Mouse (Mus musculus): ENCODE data around the gene B4galt7.
"Not testable (repeated sequence)": the region's sequence is repeated elsewhere in the genome, so short reads cannot be mapped to it uniquely, and the experiment has no call there.

The B4galt7 gene

DNA sequence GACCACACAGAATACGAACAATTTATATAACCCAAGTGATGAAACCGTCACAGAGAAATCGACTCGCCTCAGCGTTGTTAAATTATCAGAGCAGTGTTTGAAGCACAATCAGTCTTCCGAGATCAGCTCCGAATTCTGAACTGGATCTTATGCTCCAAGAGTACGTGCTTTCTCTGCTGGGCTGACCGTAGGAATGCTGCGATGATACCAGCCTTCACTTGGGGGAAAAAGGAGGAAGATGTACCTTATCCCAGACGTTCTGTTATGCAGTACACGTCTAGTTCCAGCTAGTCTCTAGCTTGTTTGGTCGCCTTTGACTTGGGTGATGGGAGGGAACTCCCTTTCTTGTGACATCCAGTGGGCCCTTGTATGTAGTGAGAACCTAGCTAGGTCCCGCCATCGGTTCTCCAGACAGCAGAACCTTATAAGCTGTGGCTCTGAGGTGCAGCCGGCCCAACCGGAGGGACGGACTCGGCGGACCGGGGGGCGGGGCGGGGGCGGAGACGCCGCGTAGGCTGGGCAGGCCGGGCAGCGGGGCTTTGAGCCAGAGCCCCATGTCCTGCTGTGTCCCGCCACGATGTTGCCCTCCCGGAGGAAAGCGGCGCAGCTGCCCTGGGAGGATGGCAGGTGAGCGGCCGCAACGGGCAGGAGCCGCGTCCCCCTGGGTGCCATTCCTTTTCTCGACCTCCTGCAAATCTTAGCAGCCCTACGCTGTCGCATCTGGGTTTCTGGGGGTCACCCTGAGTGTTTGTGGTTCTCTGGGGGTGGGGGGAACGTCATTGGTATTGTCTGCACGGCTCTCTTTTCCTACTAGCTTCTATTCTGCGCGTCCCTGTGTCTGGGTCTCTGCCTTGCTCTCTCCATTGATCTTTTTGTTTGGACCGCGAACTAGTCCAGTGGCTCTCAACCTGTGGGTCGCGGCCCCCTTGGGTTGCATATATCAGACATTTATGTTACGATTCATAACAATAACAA lies at the start of gene B4galt7:
Gene B4galt7, plus strand, starts transcription at position 331 of the 975 bp plus-strand sequence.
- DNase-seq (ENCODE audit: low read depth): peak; percentile 65

DNA sequence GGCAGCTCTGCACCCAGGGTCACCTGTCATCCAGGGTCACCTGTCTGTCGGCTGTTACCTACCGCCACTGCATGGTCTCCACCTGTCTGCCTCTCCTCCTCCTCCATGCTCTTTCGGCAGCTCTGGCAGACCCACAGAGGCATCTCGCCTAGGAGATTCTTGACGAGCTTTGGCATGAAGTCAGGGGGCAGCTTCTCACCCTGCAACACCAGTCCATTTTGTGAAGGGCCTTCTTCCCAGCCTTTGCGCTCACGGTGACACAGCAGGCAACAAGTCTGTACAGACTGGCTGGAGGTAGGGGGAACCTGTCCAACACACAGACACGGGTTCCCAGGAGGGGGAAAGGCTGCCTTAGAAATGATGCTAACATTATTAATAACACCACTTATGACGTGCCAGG lies 43.8 kb upstream of the B4galt7 start:
- DNase-seq (ENCODE audit: low read depth): no peak

DNA sequence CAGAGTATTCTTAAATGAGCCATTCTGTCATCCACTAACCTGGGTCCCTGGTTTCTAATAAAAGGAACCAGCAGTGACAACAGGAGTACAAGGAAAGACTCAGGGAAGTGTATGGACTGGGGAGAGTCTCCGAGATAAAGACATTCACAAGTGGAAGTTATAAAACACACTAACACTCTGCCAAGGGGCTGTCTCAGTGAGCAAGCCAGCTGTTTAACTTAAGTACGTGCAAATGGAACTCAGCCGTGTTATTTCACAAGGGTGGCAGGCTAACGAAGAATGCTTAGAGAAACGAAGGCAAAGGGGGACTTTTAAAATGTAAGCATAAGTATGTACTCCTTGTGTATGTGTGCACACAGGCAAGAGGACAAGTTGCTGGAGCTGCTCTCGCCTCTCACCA lies 42.2 kb upstream of the B4galt7 start:
- no peak for DNase-seq (ENCODE audit: low read depth)

GRCm38 (mm10) chr13:55563266-55563879 lies 36.3 kb upstream of the B4galt7 start:
- DNase-seq (ENCODE audit: low read depth): no peak

DNA sequence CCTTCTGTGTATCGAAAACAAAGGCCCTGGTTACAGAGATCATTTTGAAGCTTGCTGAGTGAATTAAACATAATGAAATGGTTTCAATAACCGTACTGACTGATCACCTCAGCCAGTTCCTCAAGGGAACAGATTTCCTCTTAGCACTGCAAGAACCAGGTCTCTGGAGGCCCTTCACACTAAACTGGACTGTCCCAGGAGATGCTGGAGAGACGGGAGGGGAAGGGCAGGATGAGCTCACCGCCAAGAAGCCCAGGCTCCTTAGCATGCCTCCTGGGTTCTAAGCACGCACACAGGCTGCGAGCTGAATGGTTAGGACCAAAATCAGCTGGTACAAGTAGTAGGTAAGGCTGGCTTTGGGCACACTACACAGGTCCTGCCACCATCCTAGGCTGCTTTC lies 32.7 kb upstream of the B4galt7 start:
- DNase-seq (ENCODE audit: low read depth): no peak

DNA sequence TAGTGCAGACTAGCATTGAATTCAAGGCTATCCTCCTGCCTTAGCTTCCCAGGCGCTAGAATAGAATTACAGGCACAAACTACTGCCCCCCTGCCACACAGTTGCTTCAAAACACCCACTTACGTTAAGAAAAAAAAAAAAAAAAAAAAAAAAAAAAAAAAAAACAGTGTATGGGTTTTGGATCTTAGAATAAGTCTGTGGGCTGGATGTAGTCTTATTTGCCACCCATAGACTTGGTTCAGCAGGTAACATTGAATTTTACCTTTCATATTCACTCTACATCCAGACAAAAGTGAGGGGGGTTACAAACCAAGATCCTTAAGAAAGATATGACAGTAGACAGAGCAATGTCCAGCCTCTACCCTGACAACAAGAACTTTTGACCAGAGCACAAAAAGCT lies 31.7 kb upstream of the B4galt7 start:
- DNase-seq (ENCODE audit: low read depth): no peak

DNA sequence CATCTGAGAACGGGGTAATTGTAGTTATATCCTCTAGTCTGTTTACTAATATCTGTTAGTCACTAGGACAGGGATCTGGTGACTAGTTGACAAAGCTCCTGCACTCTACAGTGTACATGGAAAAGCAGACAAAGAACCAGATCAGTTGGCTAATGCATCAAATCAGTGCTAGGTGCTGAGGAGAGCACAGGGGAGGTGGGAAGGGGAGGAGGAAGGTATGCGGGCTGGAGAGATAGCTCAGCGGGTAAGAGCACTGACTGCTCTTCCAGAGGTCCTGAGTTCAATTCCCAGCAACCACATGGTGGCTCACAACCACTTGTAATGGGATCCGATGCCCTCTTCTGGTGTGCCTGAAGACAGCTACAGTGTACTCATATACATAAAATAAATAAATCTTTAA lies 31.2 kb upstream of the B4galt7 start:
- not testable (repeated sequence) for DNase-seq (ENCODE audit: low read depth)

DNA sequence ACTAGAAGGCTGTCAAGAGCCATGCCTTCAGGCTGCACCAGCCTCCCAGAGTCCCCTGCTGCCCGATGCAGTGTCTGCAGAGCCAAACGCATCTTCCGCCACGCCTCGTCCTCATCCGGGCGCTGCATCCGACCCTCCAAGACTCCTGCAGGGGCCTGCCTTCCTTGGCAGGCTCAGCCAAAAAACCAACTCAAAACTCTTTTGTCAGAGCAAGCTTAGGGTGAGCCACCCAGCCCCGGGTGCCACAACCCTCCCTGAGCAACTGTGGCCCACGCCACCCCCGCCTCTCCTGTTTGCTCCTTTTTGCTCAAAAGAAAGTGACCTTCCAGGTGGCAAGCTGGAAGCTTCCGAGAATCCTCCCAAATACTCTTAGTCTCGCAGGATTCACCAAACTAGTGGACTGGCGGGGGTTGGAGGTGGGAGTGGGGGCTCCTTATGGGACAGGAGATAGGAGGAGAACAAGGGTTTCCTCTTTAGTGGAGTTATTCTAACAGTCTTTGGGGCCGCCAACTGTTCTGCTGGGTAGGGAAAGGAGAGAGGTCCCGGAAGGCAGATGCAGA lies 29.9 kb upstream of the B4galt7 start:
- DNase-seq (ENCODE audit: low read depth): no peak

- no peak for DNase-seq (ENCODE audit: low read depth)
Measured at GRCm38 (mm10) chr13:55570286-55570973, 29.3 kb upstream of the B4galt7 start.

DNA sequence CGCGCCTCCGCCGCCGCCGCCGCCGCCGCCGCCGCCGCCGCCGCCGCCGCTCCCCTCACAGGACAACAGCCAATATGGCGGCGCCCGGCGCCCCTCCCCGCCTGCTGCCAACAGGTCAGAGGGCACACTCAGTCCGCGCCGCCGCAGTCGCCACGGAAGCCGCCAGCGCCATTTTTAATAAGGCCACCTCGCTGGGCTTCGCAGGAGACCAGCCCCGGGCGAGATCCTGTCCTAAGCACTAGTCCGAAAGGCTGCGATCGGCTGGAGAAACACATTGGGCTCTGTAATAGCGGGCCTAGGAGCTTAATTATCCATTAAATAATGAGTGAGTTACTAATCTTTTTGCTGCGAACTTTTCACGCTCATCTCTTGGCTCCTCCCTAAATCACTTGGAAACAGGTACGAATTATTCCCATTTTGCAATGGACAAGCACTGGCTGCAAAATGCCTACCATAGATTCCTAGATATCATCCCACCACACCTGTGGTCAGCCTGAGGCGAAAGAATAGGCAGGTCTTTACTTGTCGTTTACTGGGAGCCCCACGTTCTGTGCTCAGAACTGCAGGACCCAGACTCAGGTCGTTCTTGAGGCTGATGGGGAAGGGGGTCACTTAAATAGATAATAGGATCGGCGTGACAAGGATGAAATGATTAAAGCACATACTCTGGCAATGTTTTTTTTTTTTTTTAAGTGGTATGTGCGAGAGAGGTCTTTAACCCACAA lies 28.5 kb upstream of the B4galt7 start, which contains the start of gene Fam193b:
Gene Fam193b, minus strand, starts transcription at position 94 of the 725 bp plus-strand sequence.
- peak; percentile 88 for DNase-seq (ENCODE audit: low read depth)

GRCm38 (mm10) chr13:55571977-55572376 lies 27.7 kb upstream of the B4galt7 start:
- DNase-seq (ENCODE audit: low read depth): no peak

GRCm38 (mm10) chr13:55573432-55573831 lies 26.3 kb upstream of the B4galt7 start, which contains the start of gene Tmed9:
TSS of gene Tmed9 (plus strand) at chr13:55573732.
- no peak for DNase-seq (ENCODE audit: low read depth)

GRCm38 (mm10) chr13:55574321-55574720 lies 25.4 kb upstream of the B4galt7 start:
- no peak for DNase-seq (ENCODE audit: low read depth)

DNA sequence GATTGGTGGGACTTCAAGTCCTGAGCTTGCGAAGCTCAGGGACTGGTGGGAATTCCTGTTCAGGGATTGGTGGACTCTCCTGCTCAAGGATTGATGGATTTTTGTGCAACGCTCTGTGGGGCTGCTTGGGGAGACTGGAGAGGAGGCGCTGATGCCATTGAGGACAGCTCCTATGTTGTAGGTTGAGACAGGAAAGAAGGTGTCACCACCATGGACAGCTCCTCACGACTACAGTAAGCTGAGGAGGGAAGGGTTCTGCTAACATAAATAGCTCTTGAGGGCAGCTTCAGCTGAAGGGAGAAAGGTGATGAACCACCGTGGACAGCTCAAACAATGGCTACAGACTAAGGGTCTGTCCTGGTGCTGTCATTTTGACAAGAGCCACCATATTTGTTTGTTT lies 23.8 kb upstream of the B4galt7 start:
- no peak for DNase-seq (ENCODE audit: low read depth)

GRCm38 (mm10) chr13:55576872-55577271 lies 22.8 kb upstream of the B4galt7 start:
- DNase-seq (ENCODE audit: low read depth): not testable (repeated sequence)

- no peak for DNase-seq (ENCODE audit: low read depth)
Measured at GRCm38 (mm10) chr13:55578086-55578485, 21.6 kb upstream of the B4galt7 start.

DNA sequence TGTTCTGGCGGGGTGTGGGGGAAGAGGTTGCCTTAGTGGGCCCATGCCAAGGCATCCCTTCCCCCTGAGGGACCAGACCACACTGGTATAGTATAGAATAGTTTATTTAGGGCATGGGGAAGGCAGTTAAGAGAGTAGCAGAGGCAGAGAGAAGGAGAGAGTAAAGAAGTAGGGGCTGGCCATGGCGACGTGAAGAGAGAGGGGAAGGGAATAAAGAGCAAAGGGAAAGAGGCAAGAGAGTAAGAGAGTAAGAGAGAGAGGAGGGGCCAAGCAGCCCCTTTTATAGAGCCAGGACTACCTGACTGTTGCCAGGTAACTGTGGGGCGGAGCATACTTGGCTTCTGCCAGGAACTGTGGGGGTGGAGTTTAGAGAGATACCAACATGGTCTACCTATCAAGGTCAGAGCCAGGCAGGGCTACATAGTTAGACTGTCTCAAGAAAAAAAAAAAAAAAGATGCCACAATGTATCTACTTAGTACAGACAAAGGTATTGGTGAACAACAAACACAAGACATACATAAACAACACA lies 7.7 kb upstream of the B4galt7 start:
- DNase-seq (ENCODE audit: low read depth): no peak

DNA sequence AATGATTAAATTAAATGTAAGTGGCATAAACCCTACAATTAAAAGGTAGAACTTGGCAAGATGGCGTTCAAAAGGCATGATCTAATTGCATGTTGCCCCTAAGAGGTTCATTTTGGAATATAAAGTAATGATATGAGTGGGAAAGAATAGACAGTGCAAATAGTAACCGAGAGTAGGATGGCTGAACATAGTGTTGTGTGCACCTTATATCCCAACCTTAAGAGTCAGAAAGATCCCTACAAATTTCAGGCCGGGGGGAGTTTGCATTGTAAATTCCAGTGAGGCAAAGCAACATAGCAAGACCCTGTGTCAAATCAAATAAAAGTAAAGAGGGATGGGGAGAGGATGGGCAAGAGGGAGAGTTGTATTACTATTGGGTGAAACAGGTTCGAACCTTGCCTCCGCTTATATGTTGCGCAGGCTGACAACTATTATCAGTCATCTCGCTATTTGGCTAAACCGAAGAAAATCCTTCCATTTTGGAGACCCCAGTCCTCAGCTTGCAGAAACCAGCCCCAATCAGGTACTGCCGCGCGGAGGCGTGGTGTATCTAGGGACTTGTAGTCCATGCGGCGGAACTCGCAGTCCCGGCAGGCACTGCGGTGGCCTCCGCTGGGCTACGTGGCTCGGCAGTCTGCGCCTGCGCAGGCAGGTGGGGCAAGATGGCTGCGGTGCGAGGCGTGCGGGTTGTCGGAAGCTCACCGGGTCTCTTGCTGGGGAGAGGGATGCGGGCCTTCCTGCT lies 7.0 kb upstream of the B4galt7 start:
- peak; percentile 92 for DNase-seq (ENCODE audit: low read depth)

GRCm38 (mm10) chr13:55593254-55593747 lies 6.4 kb upstream of the B4galt7 start:
- DNase-seq (ENCODE audit: low read depth): no peak

DNA sequence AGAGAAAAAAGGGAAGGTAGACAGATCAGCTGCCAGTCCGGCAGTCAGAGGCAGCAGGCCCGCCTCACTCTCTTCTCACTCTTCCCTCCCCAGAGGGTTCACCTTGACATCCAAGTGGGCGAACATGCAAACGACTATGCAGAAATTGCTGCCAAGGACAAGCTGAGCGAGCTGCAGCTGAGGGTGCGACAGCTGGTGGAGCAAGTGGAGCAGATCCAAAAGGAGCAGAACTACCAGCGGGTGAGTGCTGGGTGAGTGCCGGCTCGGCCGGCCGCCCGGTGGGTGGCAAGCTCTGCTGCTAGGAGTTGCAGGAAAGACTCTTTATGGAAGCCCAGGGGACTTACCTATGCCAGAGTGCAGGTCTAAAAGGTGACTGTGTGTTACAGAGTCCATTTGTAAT lies 4.3 kb upstream of the B4galt7 start:
- DNase-seq (ENCODE audit: low read depth): no peak
